Mouse (Mus musculus) cortical plate, adult 2 months (tissue): ENCODE measurements at regions not wholly inside any gene's neighbourhood (a gene's known extent, or its start where the extent isn't known, plus 50 kb on each side); places are given as distances from the start of the nearest gene placed in this dataset.

Experiments
- H3K27ac ChIP-seq: fragments of 200-500 bp; 2 replicates; pipeline ENCODE4 v1.5.1; 2012; ENCODE audit warnings: low read length, control low read depth, inconsistent platforms; ENCODE audit not compliant: insufficient read depth
- H3K4me1 ChIP-seq: fragments of 200-500 bp; 2 replicates; pipeline ENCODE4 v1.6.1; 2011; ENCODE audit warnings: low read length; ENCODE audit not compliant: control insufficient read depth, insufficient read depth
- H3K4me3 ChIP-seq: fragments of 200-500 bp; 2 replicates; pipeline ENCODE4 v1.5.1; 2011; ENCODE audit warnings: mild to moderate bottlenecking, low read length, control low read depth; ENCODE audit not compliant: insufficient read depth
- CTCF ChIP-seq: fragments of 200-500 bp; IDR thresholded peaks from 2 replicates; pipeline ENCODE4 v1.5.1; 2011; ENCODE audit warnings: mild to moderate bottlenecking, control low read depth, low read length; ENCODE audit not compliant: insufficient read depth; ENCODE audit errors: extremely low read depth
- POLR2A ChIP-seq: fragments of 200-500 bp; IDR thresholded peaks from 2 replicates; pipeline ENCODE4 v1.6.1; 2011; ENCODE audit warnings: mild to moderate bottlenecking, low read length, control low read depth; ENCODE audit not compliant: insufficient read depth; ENCODE audit errors: extremely low read depth

- Histone ChIP-seq H3K4me3 (no peak overlapping the region), H3K4me1 (no peaks in the 10 kb centered on the region), H3K27ac (no peak overlapping the region)
- TF ChIP-seq CTCF (no peak), POLR2A (no peak)
Observed at GRCm38 (mm10) chr12:31188011-31188576, 52.5 kb upstream of the Gm6993 start.

GRCm38 (mm10) chr12:31190265-31190664 lies 50.3 kb upstream of the Gm6993 start:
- no peak overlapping the region for H3K4me3 ChIP-seq
- TF ChIP-seq POLR2A (no peak), CTCF (no peak)
- H3K27ac ChIP-seq = no peak overlapping the region
- H3K4me1 ChIP-seq = no peaks in the 10 kb centered on the region
